Mouse (Mus musculus): ENCODE results near the gene Spatc1l.

- no peak for TF ChIP-seq GATA1 (IDR thresholded peaks at IDR 0.05; ENCODE audit: low read length)
- no peak for TF ChIP-seq TAL1 (IDR thresholded peaks at IDR 0.05; ENCODE audit: low read length)
Observed at GRCm38 (mm10) chr10:76561972-76562371, at the start of gene Spatc1l.

Data from erythroblast, embryonic 14.5 days (primary cell).